Mouse (Mus musculus) testis, postnatal 10 days (tissue): ENCODE measurements around the gene Ptprh.
A peak's percentile ranks its signal among the peaks of the same experiment; 100 is the strongest.

ENCODE experiments used
- DNase-seq: peaks from one replicate; pipeline ENCODE4 v3.0.0; 2021; ENCODE audit warnings: low spot score

Gene Ptprh

DNA sequence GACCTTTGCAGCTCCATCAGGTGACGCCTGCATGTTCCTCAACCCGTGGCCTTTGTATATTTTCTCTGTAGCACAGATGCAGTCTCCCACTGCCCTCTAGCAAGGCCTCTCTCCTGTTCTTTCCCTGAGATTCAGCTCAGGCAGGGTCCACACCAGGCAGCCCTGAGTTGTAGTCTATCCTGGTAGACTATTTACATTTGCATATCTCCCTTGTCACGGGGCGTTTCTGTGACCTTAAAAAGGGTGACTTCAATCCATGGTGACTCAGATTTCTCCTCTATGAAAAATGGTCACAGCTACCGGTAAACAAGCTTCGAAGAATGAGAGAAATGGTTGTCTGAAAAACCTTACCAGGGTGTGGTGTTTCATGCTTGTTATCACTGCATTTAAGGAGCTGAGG lies at the start of gene Ptprh:
TSS of gene Ptprh (minus strand) at position 169 of the 400 bp plus-strand sequence.
- DNase-seq, result no peak

DNA sequence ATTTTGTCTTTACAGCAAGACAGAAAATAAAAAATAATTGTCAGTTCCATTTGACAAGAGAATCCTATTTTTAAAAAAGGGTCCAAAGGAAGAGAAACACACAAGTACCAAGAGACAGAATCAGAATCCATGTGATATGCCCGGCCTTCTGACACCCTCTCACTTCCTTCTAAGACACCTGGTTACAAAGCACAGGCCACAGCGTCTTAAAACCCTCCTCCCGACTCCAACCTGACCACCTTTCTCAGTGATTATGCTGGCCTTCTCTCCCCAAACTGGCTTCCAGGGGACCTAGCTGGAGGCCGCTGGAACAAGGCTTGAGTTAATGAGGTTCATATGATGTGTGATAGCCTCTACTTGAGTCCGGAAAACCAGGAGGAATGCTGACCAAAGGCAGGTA lies 49.5 kb upstream of the Ptprh start:
- no peak for DNase-seq

DNA sequence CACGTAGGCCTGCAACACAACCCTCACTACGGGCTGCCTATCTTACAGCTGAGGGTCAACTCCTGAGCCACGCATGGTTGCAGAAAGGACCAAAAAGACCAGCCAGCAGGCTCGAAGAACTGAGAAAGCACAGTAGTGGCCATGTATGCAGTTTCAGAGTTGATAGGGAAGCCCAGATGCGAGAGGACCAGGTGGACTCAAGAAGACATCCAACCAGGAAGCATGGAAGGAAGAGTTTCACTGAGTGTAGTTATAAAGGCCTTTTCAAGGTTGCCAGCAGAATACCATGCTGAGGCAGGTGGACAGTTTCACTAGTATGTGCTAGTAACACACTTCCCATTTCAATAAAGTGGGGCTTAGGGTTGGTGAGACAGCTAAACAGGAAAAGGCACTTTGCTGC lies 48.9 kb upstream of the Ptprh start:
- DNase-seq, result no peak

DNA sequence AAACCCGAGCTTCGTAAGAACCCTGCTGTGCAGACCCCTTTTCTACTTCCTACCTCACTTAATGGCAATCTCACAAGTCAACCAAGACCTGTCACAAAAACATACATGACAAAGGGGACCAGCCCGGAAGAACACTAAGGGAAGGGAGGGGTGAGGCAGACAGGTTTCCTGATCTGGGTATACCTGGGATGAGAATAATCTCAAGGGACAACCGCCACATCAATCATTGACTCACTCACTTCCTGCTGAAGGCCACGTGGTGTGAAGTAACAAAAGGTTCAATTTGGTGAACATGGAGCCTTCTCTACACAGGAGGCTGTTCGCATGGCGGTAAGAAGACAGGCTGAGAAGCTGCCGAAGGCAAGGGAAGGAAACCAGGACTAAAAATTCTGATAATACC lies 47.7 kb upstream of the Ptprh start:
- no peak for DNase-seq

DNA sequence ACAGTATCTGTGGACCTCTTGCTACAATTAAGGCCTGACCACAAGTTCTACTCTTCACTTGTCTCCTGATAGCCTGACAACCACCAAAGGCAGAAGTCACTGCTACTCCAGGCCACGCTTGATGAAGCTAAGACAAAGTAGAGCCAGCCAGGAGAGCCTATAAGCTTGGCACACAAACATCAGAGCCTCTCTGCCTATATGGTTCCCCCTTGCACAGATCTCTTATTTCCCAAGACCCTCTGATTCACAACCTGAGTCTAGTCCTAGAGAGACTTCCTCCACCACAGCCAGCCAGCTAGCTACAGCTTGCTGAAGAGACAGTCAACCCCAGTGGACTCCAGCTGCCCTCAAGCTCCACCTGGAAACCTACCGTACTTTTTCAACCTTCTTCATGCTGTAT lies 44.2 kb upstream of the Ptprh start:
- DNase-seq, result no peak

- DNase-seq, result peak; percentile 53
Measured at GRCm38 (mm10) chr7:4647291-4647690, 43.5 kb upstream of the Ptprh start.

GRCm38 (mm10) chr7:4646806-4647205 lies 43.0 kb upstream of the Ptprh start:
- no peak for DNase-seq

- DNase-seq, result no peak
Measured at GRCm38 (mm10) chr7:4643225-4643624, 39.4 kb upstream of the Ptprh start.

DNA sequence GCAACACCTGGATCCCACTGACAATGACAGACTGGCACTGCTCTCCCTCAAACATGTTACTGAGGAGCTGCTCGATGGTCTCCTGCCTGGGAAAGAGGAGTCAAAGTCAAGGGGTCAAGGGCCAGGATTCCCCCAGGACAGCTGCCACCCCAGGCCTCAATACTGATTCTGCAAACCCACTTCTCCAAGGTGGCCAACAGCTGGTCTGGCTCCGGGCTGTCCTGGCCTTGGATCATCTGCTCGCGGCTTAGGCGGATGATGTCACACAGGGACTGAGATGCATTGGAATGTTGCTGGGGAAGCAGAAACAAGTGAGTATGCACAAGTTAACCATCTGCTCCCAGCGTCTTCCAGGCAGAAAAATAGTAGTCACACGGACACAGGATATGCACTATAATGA lies 38.1 kb upstream of the Ptprh start:
- no peak for DNase-seq

GRCm38 (mm10) chr7:4641155-4641554 lies 37.3 kb upstream of the Ptprh start:
- no peak for DNase-seq

DNA sequence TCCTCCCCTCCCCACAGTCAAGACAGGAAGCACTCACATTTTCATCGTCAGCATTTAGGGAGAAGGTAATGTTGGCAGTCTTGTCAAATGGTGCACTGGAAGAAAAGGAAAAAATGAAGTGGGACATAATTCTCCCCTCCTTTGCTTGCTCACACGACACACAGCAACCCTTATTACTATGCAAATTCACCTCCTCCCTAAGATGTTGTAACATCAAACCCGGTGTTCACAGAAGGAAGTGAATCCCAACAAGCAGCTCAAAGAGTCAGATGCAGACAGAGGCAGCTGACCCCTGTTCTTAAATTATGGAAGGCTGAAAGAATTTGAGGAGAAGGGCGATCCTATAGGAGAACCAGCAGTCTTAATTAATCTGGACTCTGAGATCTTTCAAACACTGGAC lies 32.3 kb upstream of the Ptprh start:
- DNase-seq, result no peak

- no peak for DNase-seq
Measured at GRCm38 (mm10) chr7:4631031-4631430, 27.2 kb upstream of the Ptprh start, which contains the start of gene Tmem86b. Tmem86b (minus strand) TSS chr7:4631422.

GRCm38 (mm10) chr7:4630198-4630597 lies 26.4 kb upstream of the Ptprh start:
- DNase-seq, result no peak

GRCm38 (mm10) chr7:4629586-4629985 lies 25.7 kb upstream of the Ptprh start:
- DNase-seq, result no peak

DNA sequence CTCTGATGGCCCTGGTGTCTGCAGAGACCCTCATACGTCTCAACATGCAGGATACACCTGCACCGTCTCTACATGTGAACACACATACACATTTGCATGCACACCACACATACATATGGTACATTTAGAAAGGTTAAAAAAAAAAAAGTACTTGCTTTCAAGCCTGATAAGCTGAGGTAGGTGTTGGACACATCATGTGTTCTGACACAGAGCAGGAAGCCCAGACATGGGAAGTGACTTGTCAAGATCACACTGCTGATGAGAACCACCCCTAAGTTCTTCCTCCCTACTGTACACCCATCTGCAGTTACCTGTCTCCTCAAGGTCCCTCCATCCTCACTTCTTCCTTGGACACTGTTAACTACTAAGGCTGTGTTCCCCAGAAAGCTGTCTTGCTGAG lies 22.1 kb upstream of the Ptprh start:
- DNase-seq, result no peak

DNA sequence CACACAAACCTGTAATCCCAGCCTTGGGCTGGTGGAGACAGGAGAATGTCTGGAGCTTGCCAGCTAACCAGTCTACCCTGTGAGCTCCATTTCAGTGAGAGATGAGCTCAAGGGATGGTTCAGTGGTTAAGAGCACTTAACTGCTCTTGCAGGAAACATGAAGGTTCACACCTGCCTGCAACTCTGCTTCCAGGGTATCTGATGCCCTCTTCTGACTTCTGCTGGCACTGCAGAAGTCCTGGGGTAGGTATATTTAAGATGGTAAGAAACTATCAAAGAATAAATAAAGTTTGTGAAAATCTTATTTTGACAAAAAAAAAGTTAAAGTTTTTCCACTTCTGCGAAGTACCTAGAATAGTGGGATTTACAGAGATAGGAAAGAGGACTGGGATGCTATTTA lies 20.5 kb upstream of the Ptprh start:
- no peak for DNase-seq

GRCm38 (mm10) chr7:4623544-4624189 lies 19.8 kb upstream of the Ptprh start:
- DNase-seq, result peak; percentile 65

- peak; percentile 82 for DNase-seq
Measured at GRCm38 (mm10) chr7:4619979-4620378, 16.1 kb upstream of the Ptprh start.

DNA sequence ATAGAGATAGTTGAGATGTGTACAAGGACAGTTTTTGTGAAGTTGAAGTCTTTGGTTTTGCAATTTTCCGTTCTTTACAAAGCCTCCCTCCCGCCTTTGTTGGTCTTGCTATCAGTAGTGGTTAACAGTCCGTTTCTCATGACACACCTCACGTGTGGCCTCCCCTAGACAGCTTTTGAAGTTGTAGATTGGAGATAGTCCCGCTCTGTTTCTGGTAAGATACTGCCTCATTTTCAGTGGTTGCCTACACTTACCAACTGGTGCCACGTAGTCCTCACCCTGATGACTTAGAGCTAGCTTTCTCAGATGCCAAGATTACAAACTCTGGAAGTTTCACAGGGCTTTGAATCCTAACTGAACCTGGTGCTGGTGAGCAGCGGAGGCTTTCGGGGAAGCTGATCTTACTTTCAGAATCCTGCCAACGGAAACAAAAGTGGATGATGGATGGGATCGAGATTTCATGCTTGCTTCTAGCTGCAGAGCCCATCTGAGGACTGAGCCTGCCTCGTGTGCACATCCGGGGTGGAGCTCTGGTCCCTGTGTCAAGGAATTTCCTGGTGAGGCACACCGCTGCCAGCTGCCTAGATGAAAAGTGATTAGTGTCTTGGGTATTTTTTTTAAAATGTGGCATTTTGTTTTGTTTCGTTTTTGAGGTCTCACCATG lies 10.0 kb upstream of the Ptprh start:
- no peak for DNase-seq

DNA sequence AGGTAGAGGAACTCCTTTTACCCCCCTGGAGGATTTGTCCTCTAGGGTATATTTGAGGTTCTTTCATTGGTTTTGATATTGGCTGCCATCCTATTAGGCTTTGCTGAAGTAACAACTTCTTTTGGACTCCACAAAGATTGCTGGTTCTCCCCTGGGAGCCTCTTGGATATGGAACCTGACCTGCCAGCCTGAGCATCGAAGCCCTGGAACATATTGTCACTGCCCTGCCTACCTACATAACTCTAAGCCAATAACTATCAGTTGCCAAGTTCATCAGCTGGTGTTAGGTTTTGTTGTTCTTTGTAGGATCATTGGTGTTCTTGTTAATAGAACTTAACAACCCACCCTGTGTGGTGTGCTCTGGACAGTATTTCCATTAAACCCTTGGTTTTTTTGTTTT lies 9.1 kb upstream of the Ptprh start:
- DNase-seq, result no peak

DNA sequence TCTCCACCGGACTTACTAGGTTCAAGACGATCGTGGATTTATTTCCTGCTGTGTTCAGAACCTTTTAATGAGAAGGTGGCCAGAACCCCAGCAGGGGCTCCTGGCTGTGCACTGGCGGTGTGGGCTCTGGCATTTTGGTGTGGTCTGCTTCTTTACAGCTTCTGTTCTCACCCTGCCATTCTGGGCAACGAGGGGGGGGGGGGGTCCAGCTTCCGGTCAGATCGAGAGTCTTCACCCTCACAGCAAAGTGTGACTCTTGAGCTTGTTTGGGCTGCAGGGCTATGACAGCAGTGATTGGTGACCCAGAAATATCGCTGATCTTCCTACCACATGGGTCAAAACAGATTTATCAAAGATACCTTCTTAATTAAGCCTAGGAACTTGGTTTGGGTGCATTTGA lies 8.5 kb upstream of the Ptprh start:
- no peak for DNase-seq

- no peak for DNase-seq
Measured at GRCm38 (mm10) chr7:4611921-4612341, 8.1 kb upstream of the Ptprh start.

GRCm38 (mm10) chr7:4611511-4611910 lies 7.7 kb upstream of the Ptprh start:
- DNase-seq, result no peak

DNA sequence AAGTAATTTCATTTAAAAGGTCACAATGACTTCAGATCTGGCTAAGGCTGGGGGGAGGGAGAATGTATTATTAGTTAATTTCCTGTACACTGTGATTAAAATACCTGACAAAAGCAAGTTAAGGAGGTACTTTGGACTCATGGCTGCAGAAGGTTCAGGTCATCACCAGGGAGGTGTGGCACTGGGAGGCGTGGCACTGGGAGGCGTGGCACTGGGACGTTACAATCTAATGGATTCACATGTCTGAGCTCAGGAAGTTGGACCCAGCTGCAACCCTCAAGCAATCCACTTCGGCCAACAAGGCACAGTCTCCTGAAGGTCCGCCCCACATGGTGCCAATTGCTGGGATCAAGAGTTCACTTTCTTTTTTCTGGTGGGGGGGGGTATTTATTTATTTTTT lies 4.2 kb upstream of the Ptprh start:
- no peak for DNase-seq
